Mouse (Mus musculus): ENCODE measurements around the gene Actn2. TPM values are rescaled to one million over a fixed set of nuclear protein-coding genes. Genes with fewer than 3 reads are reported as not detected.

The Actn2 gene
- polyA plus RNA-seq, 1 experiment = not detected

GRCm38 (mm10) chr13:12245938-12246337 lies 94.6 kb downstream of the Actn2 start:
- no peaks in the 10 kb centered on the region for H3K4me1 ChIP-seq (ENCODE audit: control insufficient read depth, insufficient read depth, low read length)
- no peak overlapping the region for H3K4me3 ChIP-seq (ENCODE audit: insufficient read depth, low read length)
- H3K27ac ChIP-seq (ENCODE audit: insufficient read depth, low read depth, low read length) = no peak overlapping the region
- TF ChIP-seq CTCF (IDR thresholded peaks at IDR 0.05; ENCODE audit: low read depth, low read length) (no peak), POLR2A (IDR thresholded peaks at IDR 0.05; ENCODE audit: borderline replicate concordance, low read depth, low read length) (no peak)

DNA sequence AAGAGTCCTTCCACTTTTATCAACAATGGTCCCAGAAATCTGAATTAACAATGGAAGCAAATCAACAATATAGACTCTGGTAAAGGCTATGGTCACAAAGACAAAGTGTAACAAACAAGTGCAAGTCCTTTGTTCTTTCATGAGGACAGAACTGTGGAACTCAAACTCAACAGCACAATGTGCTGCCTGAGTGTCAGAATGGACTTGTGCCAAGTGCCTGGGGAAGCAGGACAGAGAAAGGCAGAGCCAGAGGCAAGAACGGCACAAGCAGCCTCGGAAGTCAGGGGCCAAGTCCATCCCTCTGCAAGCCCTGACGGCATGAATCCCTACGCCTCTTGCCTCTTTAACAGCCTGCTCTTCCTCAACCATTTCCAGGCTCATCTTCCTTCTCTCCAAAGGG lies 96.6 kb downstream of the Actn2 start:
- no peak overlapping the region for H3K27ac ChIP-seq (ENCODE audit: insufficient read depth, low read depth, low read length)
- H3K4me3 ChIP-seq (ENCODE audit: insufficient read depth, low read length) = no peak overlapping the region
- H3K4me1 ChIP-seq (ENCODE audit: control insufficient read depth, insufficient read depth, low read length) = no peaks in the 10 kb centered on the region
- no peak for TF ChIP-seq CTCF (IDR thresholded peaks at IDR 0.05; ENCODE audit: low read depth, low read length)
- no peak for TF ChIP-seq POLR2A (IDR thresholded peaks at IDR 0.05; ENCODE audit: borderline replicate concordance, low read depth, low read length)

DNA sequence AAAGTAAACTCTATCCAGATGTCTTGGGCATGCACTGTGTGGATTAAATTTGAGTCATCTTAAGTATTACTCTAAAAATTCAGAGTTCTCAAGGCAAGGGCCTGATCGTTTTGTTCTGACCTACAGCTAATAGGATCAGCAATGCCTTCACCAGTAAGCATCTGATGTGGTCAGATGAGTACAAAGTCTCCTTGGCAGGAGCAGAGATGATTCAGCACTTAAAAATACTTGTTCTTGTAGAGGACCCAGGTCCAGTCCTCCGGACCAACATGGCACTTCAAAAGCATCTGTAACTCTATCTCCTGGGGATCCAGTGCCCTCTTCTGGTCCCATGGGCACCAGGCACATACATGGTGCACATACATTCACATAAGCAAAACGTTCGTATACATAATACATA lies 108.4 kb downstream of the Actn2 start:
- no peak overlapping the region for H3K27ac ChIP-seq (ENCODE audit: insufficient read depth, low read depth, low read length)
- TF ChIP-seq CTCF (IDR thresholded peaks at IDR 0.05; ENCODE audit: low read depth, low read length) (no peak), POLR2A (IDR thresholded peaks at IDR 0.05; ENCODE audit: borderline replicate concordance, low read depth, low read length) (no peak)

DNA sequence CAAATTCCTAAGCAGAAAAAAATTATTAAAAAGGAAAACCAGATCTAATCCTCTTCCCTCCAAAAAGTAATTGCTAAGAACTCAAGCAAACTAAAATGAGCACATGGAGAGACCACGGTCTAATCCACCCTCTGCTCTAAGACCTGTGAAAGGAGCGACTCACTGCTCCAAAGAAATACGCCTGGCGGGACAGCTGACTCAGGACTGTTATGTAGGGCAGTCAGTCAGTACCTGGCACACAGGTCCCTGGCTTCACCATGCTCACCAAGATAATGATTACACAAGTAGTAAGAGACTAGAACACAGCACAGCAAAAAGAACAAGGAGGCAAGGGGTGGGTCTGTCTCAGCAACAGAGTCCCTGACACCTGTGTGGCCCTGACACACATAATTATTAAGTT lies 112.3 kb downstream of the Actn2 start:
- TF ChIP-seq CTCF (IDR thresholded peaks at IDR 0.05; ENCODE audit: low read depth, low read length) (no peak), POLR2A (IDR thresholded peaks at IDR 0.05; ENCODE audit: borderline replicate concordance, low read depth, low read length) (no peak)
- Histone ChIP-seq H3K27ac (ENCODE audit: insufficient read depth, low read depth, low read length) (no peak overlapping the region), H3K4me1 (ENCODE audit: control insufficient read depth, insufficient read depth, low read length) (no peaks in the 10 kb centered on the region; the same call in 1 of the 2 replicates)

More for the DNA sequence above, 108.4 kb downstream of the Actn2 start:
- H3K4me1 ChIP-seq (ENCODE audit: control insufficient read depth, insufficient read depth, low read length) = peaks cover 3% of the 10 kb centered on the region
- H3K4me3 ChIP-seq (ENCODE audit: insufficient read depth, low read length) = no peak overlapping the region

GRCm38 (mm10) chr13:12227606-12228005 lies 113.0 kb downstream of the Actn2 start:
- H3K27ac ChIP-seq (ENCODE audit: insufficient read depth, low read depth, low read length) = no peak overlapping the region

More for the DNA sequence above, 112.3 kb downstream of the Actn2 start:
- H3K4me3 ChIP-seq (ENCODE audit: insufficient read depth, low read length) = no peak overlapping the region

More at GRCm38 (mm10) chr13:12227606-12228005, 113.0 kb downstream of the Actn2 start:
- TF ChIP-seq POLR2A (IDR thresholded peaks at IDR 0.05; ENCODE audit: borderline replicate concordance, low read depth, low read length) = no peak
- no peak for TF ChIP-seq CTCF (IDR thresholded peaks at IDR 0.05; ENCODE audit: low read depth, low read length)
- Histone ChIP-seq H3K4me1 (ENCODE audit: control insufficient read depth, insufficient read depth, low read length) (no peaks in the 10 kb centered on the region; the same call in 1 of the 2 replicates), H3K4me3 (ENCODE audit: insufficient read depth, low read length) (no peak overlapping the region)

Other genes with a start within 250 kb of the Actn2 start
- not detected in 2 replicates for gene Ryr2, start 233.8 kb downstream of the Actn2 start, polyA plus RNA-seq (2012; ENCODE audit: insufficient read depth, insufficient read length, missing spikeins)
- 24.0 and 24.1 TPM in 2 replicates for gene Mtr, start 82.6 kb downstream of the Actn2 start, polyA plus RNA-seq (2012; ENCODE audit: insufficient read depth, insufficient read length, missing spikeins)
- 10.6 and 12.0 TPM in 2 replicates for gene Heatr1, start 54.3 kb upstream of the Actn2 start, polyA plus RNA-seq (2012; ENCODE audit: insufficient read depth, insufficient read length, missing spikeins)
- 113 and 114 TPM in 2 replicates for gene Lgals8, start 124.2 kb upstream of the Actn2 start, polyA plus RNA-seq (2012; ENCODE audit: insufficient read depth, insufficient read length, missing spikeins)
- gene Edaradd, start 179.7 kb upstream of the Actn2 start, polyA plus RNA-seq (2012; ENCODE audit: insufficient read depth, insufficient read length, missing spikeins) = 0.38 and 0.40 TPM in 2 replicates
- 24.1 and 26.2 TPM in 2 replicates for gene Ero1lb, start 225.1 kb upstream of the Actn2 start, polyA plus RNA-seq (2012; ENCODE audit: insufficient read depth, insufficient read length, missing spikeins)